Mouse (Mus musculus): ENCODE results near the gene Rps19. TPM values are rescaled to one million over a fixed set of nuclear protein-coding genes. Genes with fewer than 3 reads are reported as not detected.

Rps19 gene
- polyA plus RNA-seq, 1 experiment from 2014 or later, result 1,467 TPM

- H3K4me2 ChIP-seq (replicated peaks), result no peak overlapping the region
- H3K4me3 ChIP-seq, result no peak overlapping the region
- no peak for ATAC-seq (ENCODE audit: low FRiP score, low read depth)
- peaks cover 45% of the 10 kb centered on the region for H3K36me3 ChIP-seq
- no peak overlapping the region for H3K27ac ChIP-seq (replicated peaks)
- H3K27me3 ChIP-seq, result no peaks in the 10 kb centered on the region
- H3K9ac ChIP-seq (replicated peaks), result no peak overlapping the region
- 94% methylated on average over 14 of the region's 14 CpGs for WGBS
- H3K4me1 ChIP-seq, result no peaks in the 10 kb centered on the region
- no peaks in the 10 kb centered on the region for H3K9me3 ChIP-seq
These were observed 28.3 kb downstream of the Rps19 start for GRCm38 (mm10) chr7:24912480-24912879.

GRCm38 (mm10) chr7:24918763-24919323, 34.7 kb downstream of the Rps19 start:
- Histone ChIP-seq H3K27me3 (no peaks in the 10 kb centered on the region), H3K9ac (replicated peaks) (no peak overlapping the region), H3K27ac (replicated peaks) (no peak overlapping the region), H3K4me1 (no peaks in the 10 kb centered on the region), H3K36me3 (peaks cover 67% of the 10 kb centered on the region), H3K4me2 (replicated peaks) (no peak overlapping the region), H3K4me3 (no peak overlapping the region), H3K9me3 (no peaks in the 10 kb centered on the region)
- WGBS, result 94% methylated on average over 20 of the region's 20 CpGs
- no peak for ATAC-seq (ENCODE audit: low FRiP score, low read depth)

- ATAC-seq (ENCODE audit: low FRiP score, low read depth), result no peak
- no peaks in the 10 kb centered on the region for H3K9me3 ChIP-seq
- H3K27me3 ChIP-seq, result no peaks in the 10 kb centered on the region
- no peak overlapping the region; the same call in 1 of the 2 replicates for H3K9ac ChIP-seq (replicated peaks)
- no peak overlapping the region for H3K4me2 ChIP-seq (replicated peaks)
- no peak overlapping the region for H3K4me3 ChIP-seq
- H3K36me3 ChIP-seq, result peaks cover 75% of the 10 kb centered on the region
- no peak overlapping the region for H3K27ac ChIP-seq (replicated peaks)
- WGBS, result 91% methylated on average over 9 of the region's 9 CpGs
- H3K4me1 ChIP-seq, result no peaks in the 10 kb centered on the region
These were observed 35.6 kb downstream of the Rps19 start for GRCm38 (mm10) chr7:24919728-24920127.

- peaks cover 15% of the 10 kb centered on the region for H3K36me3 ChIP-seq
- 45% methylated on average over 6 of the region's 6 CpGs for WGBS
- ATAC-seq (ENCODE audit: low FRiP score, low read depth), result no peak
- peak overlapping the region; percentile 58 for H3K4me2 ChIP-seq (replicated peaks)
- H3K4me1 ChIP-seq, result peaks cover 21% of the 10 kb centered on the region
- H3K9me3 ChIP-seq, result no peaks in the 10 kb centered on the region
- H3K27me3 ChIP-seq, result peaks cover 81% of the 10 kb centered on the region
- no peak overlapping the region for H3K4me3 ChIP-seq
- H3K9ac ChIP-seq (replicated peaks), result no peak overlapping the region
- H3K27ac ChIP-seq (replicated peaks), result no peak overlapping the region
These were observed 46.3 kb downstream of the Rps19 start for GRCm38 (mm10) chr7:24930475-24930874.

- Histone ChIP-seq H3K27ac (replicated peaks) (no peak overlapping the region), H3K9me3 (no peaks in the 10 kb centered on the region), H3K4me2 (replicated peaks) (peak overlapping the region; percentile 58; the same call in 1 of the 2 replicates), H3K36me3 (0 out of 2 replicates have a peak, but pooled peaks cover 3% of the 10 kb centered on the region), H3K27me3 (peaks cover 93% of the 10 kb centered on the region), H3K4me3 (peak overlapping the region; percentile 21), H3K9ac (replicated peaks) (0 out of 2 replicates have a peak overlapping the region, but pooled peaks have one; percentile 15), H3K4me1 (peaks cover 21% of the 10 kb centered on the region)
- 0% methylated on average over 15 of the region's 15 CpGs for WGBS
- no peak for ATAC-seq (ENCODE audit: low FRiP score, low read depth)
These were observed 47.5 kb downstream of the Rps19 start for GRCm38 (mm10) chr7:24931651-24932050.

Other genes with a start within 250 kb of the Rps19 start
- gene Lypd3, start 247.8 kb upstream of the Rps19 start, polyA plus RNA-seq (2016; fragmentation: Nextera tagmentation; extraction: Ambion mirVana), result 0.68 and 0.73 TPM in 2 replicates
- gene Tex101, start 207.7 kb upstream of the Rps19 start, polyA plus RNA-seq (2016; fragmentation: Nextera tagmentation; extraction: Ambion mirVana), result not detected in 2 replicates
- not detected in 2 replicates for gene BC049730, start 175.1 kb upstream of the Rps19 start, polyA plus RNA-seq (2016; fragmentation: Nextera tagmentation; extraction: Ambion mirVana)
- not detected in 2 replicates for gene Gm4763, start 157.5 kb upstream of the Rps19 start, polyA plus RNA-seq (2016; fragmentation: Nextera tagmentation; extraction: Ambion mirVana)
- not detected in 2 replicates for gene Cd177, start 124.1 kb upstream of the Rps19 start, polyA plus RNA-seq (2016; fragmentation: Nextera tagmentation; extraction: Ambion mirVana)
- not detected in 2 replicates for gene Ceacam10, start 107.2 kb upstream of the Rps19 start, polyA plus RNA-seq (2016; fragmentation: Nextera tagmentation; extraction: Ambion mirVana)
- 23.7 and 24.8 TPM in 2 replicates for gene Gm9844, start 22.2 kb upstream of the Rps19 start, polyA plus RNA-seq (2016; fragmentation: Nextera tagmentation; extraction: Ambion mirVana)
- gene Lypd4, start 14.4 kb upstream of the Rps19 start, polyA plus RNA-seq (2016; fragmentation: Nextera tagmentation; extraction: Ambion mirVana), result not detected in 2 replicates
- gene Dmrtc2, start 14.3 kb upstream of the Rps19 start, polyA plus RNA-seq (2016; fragmentation: Nextera tagmentation; extraction: Ambion mirVana), result not detected in 2 replicates
- 0.31 and 0.36 TPM in 2 replicates for gene Cd79a, start 13.0 kb downstream of the Rps19 start, polyA plus RNA-seq (2016; fragmentation: Nextera tagmentation; extraction: Ambion mirVana)
- gene Arhgef1, start 18.5 kb downstream of the Rps19 start, polyA plus RNA-seq (2016; fragmentation: Nextera tagmentation; extraction: Ambion mirVana), result 78.6 and 79.4 TPM in 2 replicates
- gene Gm4881, start 60.1 kb downstream of the Rps19 start, polyA plus RNA-seq (2016; fragmentation: Nextera tagmentation; extraction: Ambion mirVana), result 3.6 and 5.9 TPM in 2 replicates
- gene Rabac1, start 88.4 kb downstream of the Rps19 start, polyA plus RNA-seq (2016; fragmentation: Nextera tagmentation; extraction: Ambion mirVana), result 111 and 118 TPM in 2 replicates
- 77.8 and 86.3 TPM in 2 replicates for gene Atp1a3, start 121.6 kb downstream of the Rps19 start, polyA plus RNA-seq (2016; fragmentation: Nextera tagmentation; extraction: Ambion mirVana)
- gene Grik5, start 188.0 kb downstream of the Rps19 start, polyA plus RNA-seq (2016; fragmentation: Nextera tagmentation; extraction: Ambion mirVana), result 14.9 and 18.1 TPM in 2 replicates
- 42.2 and 42.8 TPM in 2 replicates for gene Zfp574, start 188.2 kb downstream of the Rps19 start, polyA plus RNA-seq (2016; fragmentation: Nextera tagmentation; extraction: Ambion mirVana)

Measured in midbrain, embryonic 12.5 days (tissue).